9 mouse cellular contexts compared by ENCODE assay signal in genomic region chr4:46554295-46555069, GRCm38 (mm10). TPM values are rescaled to one million over a fixed set of nuclear protein-coding genes. Genes with fewer than 3 reads are reported as not detected.
DNase-seq lines count a peak whose midpoint lies in the region; ATAC-seq and TF ChIP-seq lines count a peak whose summit lies in the region.
"Had no signal": no experiment of that assay in that cellular context is flagged by ENCODE, and none has a peak within 500 bp of the region (broad histone marks: within the 10 kb centered on the region; RNA-seq: fewer than 3 reads in every experiment).

No protein-coding gene starts in this region.

- 78% methylated on average over 10 of the region's 10 CpGs for WGBS in lung, embryonic 15.5 days
- 52% methylated on average over 10 of the region's 10 CpGs for WGBS in spleen, adult 2 months
- 74% methylated on average over 10 of the region's 10 CpGs for WGBS in neural tube, embryonic 15.5 days

- TF ChIP-seq POLR2A in spleen, adult 2 months (IDR thresholded peaks at IDR 0.05; ENCODE audit: low read depth, low read length) = no peak

- TF ChIP-seq CTCF in spleen, adult 2 months (IDR thresholded peaks at IDR 0.05; ENCODE audit: extremely low read depth, insufficient read depth, insufficient read length, insufficient replicate concordance) = no peak

- H3K4me2 ChIP-seq in lung, embryonic 15.5 days = no peak overlapping the region
- H3K4me2 ChIP-seq in neural tube, embryonic 15.5 days = no peak overlapping the region

- no peak for ATAC-seq in lung, embryonic 15.5 days (ENCODE audit: borderline replicate concordance, extremely low read depth, low FRiP score, low TSS enrichment)
- no peak for ATAC-seq in neural tube, embryonic 15.5 days (ENCODE audit: low FRiP score)

- H3K9me3 ChIP-seq in lung, embryonic 15.5 days = no peaks in the 10 kb centered on the region
- H3K9me3 ChIP-seq in neural tube, embryonic 15.5 days (replicated peaks) = no peaks in the 10 kb centered on the region

- no peak overlapping the region for H3K4me3 ChIP-seq in lung, embryonic 15.5 days
- no peak overlapping the region for H3K4me3 ChIP-seq in spleen, adult 2 months (ENCODE audit: extremely low read depth, insufficient read depth, insufficient read length)
- H3K4me3 ChIP-seq in neural tube, embryonic 15.5 days (replicated peaks) = no peak overlapping the region

- H3K36me3 ChIP-seq in lung, embryonic 15.5 days = no peaks in the 10 kb centered on the region
- no peaks in the 10 kb centered on the region for H3K36me3 ChIP-seq in spleen, adult 2 months (ENCODE audit: control insufficient read depth, insufficient read depth, low read length)
- 0 out of 2 replicates have a peak, but pooled peaks cover 3% of the 10 kb centered on the region for H3K36me3 ChIP-seq in neural tube, embryonic 15.5 days

- no peak overlapping the region for H3K9ac ChIP-seq in lung, embryonic 15.5 days
- H3K9ac ChIP-seq in neural tube, embryonic 15.5 days (replicated peaks) = no peak overlapping the region

- H3K27ac ChIP-seq in lung, embryonic 15.5 days = peak overlapping the region; percentile 20; the same call in 1 of the 2 replicates
- peak overlapping the region; percentile 76 for H3K27ac ChIP-seq in spleen, adult 2 months (ENCODE audit: insufficient read depth, low read length)
- H3K27ac ChIP-seq in neural tube, embryonic 15.5 days (replicated peaks) = no peak overlapping the region

- H3K4me1 ChIP-seq in lung, embryonic 15.5 days = peaks cover 8% of the 10 kb centered on the region
- peaks cover 50% of the 10 kb centered on the region for H3K4me1 ChIP-seq in spleen, adult 2 months (ENCODE audit: control insufficient read depth, insufficient read depth, insufficient read length)
- H3K4me1 ChIP-seq in neural tube, embryonic 15.5 days = no peaks in the 10 kb centered on the region

- intact Hi-C loops in heart, postnatal 25 days (cut with DNase I) = no loop called here

- no peaks in the 10 kb centered on the region for H3K27me3 ChIP-seq in lung, embryonic 15.5 days
- no peaks in the 10 kb centered on the region for H3K27me3 ChIP-seq in spleen, adult 2 months (ENCODE audit: control insufficient read depth, insufficient read depth, low read length)
- no peaks in the 10 kb centered on the region for H3K27me3 ChIP-seq in neural tube, embryonic 15.5 days (replicated peaks)

- peak; percentile 20 for DNase-seq in heart, adult 8-10 months (ENCODE audit: low spot score)
- no peak for DNase-seq in heart, postnatal 25 days (ENCODE audit: low spot score)
- peak; percentile 39 for DNase-seq in brain, adult 2 months (ENCODE audit: low read depth, low spot score)
- DNase-seq in spleen, adult 2 months (ENCODE audit: low read depth in 1 of 2, low spot score in 2 of 2) = peak; percentile 65 to 72
- DNase-seq in urinary bladder, postnatal 36 days (ENCODE audit: low spot score in 2 of 2) = no peak
- no peak for DNase-seq in cerebellum, adult 9-11 months
- DNase-seq: gastrocnemius, postnatal 25 days had no signal

RNA-seq across cellular contexts. Expression of gene Trim14, which starts 18.5 kb away (rescaled TPM):
- 1 to 10 TPM; 1.6 to 2.5 (median 2.1) TPM for total RNA-seq in heart, adult 8-10 months (2022)
- 1 to 10 TPM; 1.7 to 1.9 TPM for total RNA-seq in heart, postnatal 25 days (2021)
- polyA plus RNA-seq in lung, embryonic 15.5 days (2015; fragmentation: Nextera tagmentation; extraction: Ambion mirVana) = 2.2 and 2.7 TPM in 2 replicates
- polyA plus RNA-seq in spleen, adult 2 months (2012; rRNA removed) = 26.9 and 45.0 TPM in 2 replicates
- polyA plus RNA-seq in neural tube, embryonic 15.5 days (2015; fragmentation: Nextera tagmentation; extraction: Ambion mirVana) = 1.5 and 5.1 TPM in 2 replicates

RNA-seq across cellular contexts. Expression of gene Coro2a, which starts 47.5 kb away (rescaled TPM):
- under 1 TPM; 0.22 to 0.63 (median 0.46) TPM for total RNA-seq in heart, adult 8-10 months (2022)
- total RNA-seq in heart, postnatal 25 days (2021) = under 1 TPM; 0.18 to 0.45 TPM
- 3.4 and 5.3 TPM in 2 replicates for polyA plus RNA-seq in lung, embryonic 15.5 days (2015; fragmentation: Nextera tagmentation; extraction: Ambion mirVana)
- 36.0 and 51.3 TPM in 2 replicates for polyA plus RNA-seq in spleen, adult 2 months (2012; rRNA removed)
- polyA plus RNA-seq in neural tube, embryonic 15.5 days (2015; fragmentation: Nextera tagmentation; extraction: Ambion mirVana) = 9.8 and 18.7 TPM in 2 replicates

Comparison
In these comparisons a context has a peak if more than half of its experiments do, and no peak if none do; other contexts are left out.
1. DNase-seq: peak in heart, adult 8-10 months (single experiment), brain, adult 2 months (single experiment) and spleen, adult 2 months (2 of 2); none in heart, postnatal 25 days (single experiment), urinary bladder, postnatal 36 days (0 of 2) and cerebellum, adult 9-11 months (single experiment).